Mouse (Mus musculus) stomach, embryonic 14.5 days (tissue): ENCODE data around the gene Uggt2. TPM values are rescaled to one million over a fixed set of nuclear protein-coding genes. Genes with fewer than 3 reads are reported as not detected.
A peak's percentile ranks its signal among the peaks of the same experiment; 100 is the strongest.

Source experiments
- ATAC-seq: fragments of 200-750 bp; cut with Nextera tagmentation; 2 replicates; pipeline ENCODE4 v1.8.0; 2017; ENCODE audit warnings: low read depth, moderate TSS enrichment; ENCODE audit not compliant: insufficient number of reproducible peaks, insufficient read depth, low FRiP score
- H3K27ac ChIP-seq: fragments of 300-500 bp; sonication (generic); 2 replicates; pipeline ENCODE4 v1.5.1; 2014; ENCODE audit warnings: mild to moderate bottlenecking, low read length, moderate library complexity, mixed read lengths
- H3K27me3 ChIP-seq: fragments of 300-500 bp; sonication (generic); 2 replicates; pipeline ENCODE4 v1.6.1; 2014; ENCODE audit warnings: low read length, control low read depth, mixed read lengths; ENCODE audit not compliant: control insufficient read depth, insufficient read depth
- H3K36me3 ChIP-seq: fragments of 300-500 bp; sonication (generic); 2 replicates; pipeline ENCODE4 v1.6.1; 2014; ENCODE audit warnings: mild to moderate bottlenecking, control low read depth, low read length, moderate library complexity, mixed read lengths; ENCODE audit not compliant: control insufficient read depth, insufficient read depth
- H3K4me1 ChIP-seq: fragments of 300-500 bp; sonication (generic); 2 replicates; pipeline ENCODE4 v1.6.1; 2014; ENCODE audit warnings: low read length, control low read depth, mixed read lengths; ENCODE audit not compliant: control insufficient read depth, insufficient read depth
- H3K4me2 ChIP-seq: fragments of 300-500 bp; sonication (generic); replicated peaks from 2 replicates; pipeline ENCODE4 v1.6.1; 2014; ENCODE audit warnings: low read depth, low read length, control low read depth
- H3K4me3 ChIP-seq: fragments of 300-500 bp; sonication (generic); 2 replicates; pipeline ENCODE4 v1.5.1; 2014; ENCODE audit warnings: low read depth, low read length, control low read depth
- H3K9ac ChIP-seq: fragments of 300-500 bp; sonication (generic); replicated peaks from 2 replicates; pipeline ENCODE4 v1.6.1; 2014; ENCODE audit warnings: low read depth, mild to moderate bottlenecking, control low read depth, low read length, moderate library complexity, mixed read lengths
- H3K9me3 ChIP-seq: fragments of 300-500 bp; sonication (generic); 2 replicates; pipeline ENCODE4 v1.6.1; 2016; ENCODE audit warnings: low read depth, low read length, control low read depth; ENCODE audit not compliant: control insufficient read depth
- WGBS: fragments of 180-500 bp; shearing (Covaris S2); extraction: QIAGEN DNeasy Blood & Tissue Kit; methylation state at CpG from one replicate; pipeline ENCODE4 v1.1.7; 2014; 5-methylcytosine and 5-hydroxymethylcytosine counted together
- polyA plus RNA-seq: library from polyadenylated mRNA; unstranded; fragments of >200 nt; fragmentation: Nextera tagmentation; extraction: Ambion mirVana; gene quantifications from 2 replicates; pipeline ENCODE4 v1.2.1, GENCODE M21; 2014

The Uggt2 gene
- polyA plus RNA-seq, 1 experiment from 2014 or later, result 20.7 TPM

DNA sequence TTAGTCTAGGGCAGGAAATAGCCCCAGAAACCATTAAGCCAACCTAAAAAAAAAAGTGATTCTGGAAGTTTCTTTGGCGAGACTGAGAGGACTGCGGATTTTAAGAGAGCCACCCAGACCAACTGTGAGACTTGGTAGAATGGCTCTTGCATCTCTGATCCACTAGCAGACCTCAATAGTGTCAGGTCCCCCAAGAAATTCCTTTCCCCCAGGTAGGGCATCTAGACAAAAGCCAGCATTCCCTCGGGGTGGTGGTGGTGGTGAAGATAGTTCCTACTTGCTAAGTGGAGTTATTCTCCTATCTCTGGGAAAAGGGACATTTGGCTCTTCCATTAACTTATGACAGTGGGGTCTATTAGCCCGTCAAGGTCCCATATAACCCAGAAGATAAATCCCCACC is 162.3 kb downstream of the Uggt2 start:
- H3K9me3 ChIP-seq, result no peaks in the 10 kb centered on the region
- no peaks in the 10 kb centered on the region for H3K36me3 ChIP-seq
- no peaks in the 10 kb centered on the region for H3K27me3 ChIP-seq
- peaks cover 15% of the 10 kb centered on the region for H3K4me1 ChIP-seq
- peak overlapping the region; percentile 47 for H3K4me2 ChIP-seq
- WGBS, result 38% methylated on average over 4 of the region's 4 CpGs
- no peak for ATAC-seq
- peak overlapping the region; percentile 40 for H3K9ac ChIP-seq
- peak overlapping the region; percentile 100 for H3K4me3 ChIP-seq
- peak overlapping the region; percentile 82; the same call in 1 of the 2 replicates for H3K27ac ChIP-seq

DNA sequence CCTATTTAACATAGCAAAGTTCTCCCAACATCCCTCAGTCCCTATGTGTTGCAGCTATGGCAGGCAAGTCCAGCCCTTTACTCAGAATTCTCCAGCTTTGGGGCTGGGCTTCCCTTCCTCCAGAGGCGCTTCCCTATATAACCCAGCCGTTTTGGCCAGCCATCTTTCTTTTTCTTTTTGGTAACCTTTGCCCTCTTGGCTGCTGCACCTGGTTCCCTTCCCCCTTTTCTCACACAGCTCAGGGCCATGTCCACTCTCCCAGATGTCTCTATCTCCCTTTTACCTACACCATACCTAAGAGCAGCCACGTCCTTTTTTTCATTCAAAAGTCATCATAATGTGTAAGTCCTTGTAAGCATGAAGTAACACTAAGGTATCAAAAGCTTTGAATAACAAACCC is 163.0 kb downstream of the Uggt2 start:
- Histone ChIP-seq H3K36me3 (no peaks in the 10 kb centered on the region), H3K4me3 (no peak overlapping the region), H3K27ac (no peak overlapping the region), H3K9ac (no peak overlapping the region), H3K27me3 (no peaks in the 10 kb centered on the region), H3K4me1 (peaks cover 12% of the 10 kb centered on the region), H3K9me3 (no peaks in the 10 kb centered on the region), H3K4me2 (no peak overlapping the region)
- 52% methylated on average over 3 of the region's 3 CpGs for WGBS
- no peak for ATAC-seq

Other genes starting within 250 kb of the Uggt2 start
- 26.8 and 27.3 TPM in 2 replicates for gene Dzip1, start 174.0 kb downstream of the Uggt2 start, polyA plus RNA-seq
- gene Dnajc3, start 161.5 kb downstream of the Uggt2 start, polyA plus RNA-seq, result 35.7 and 43.9 TPM in 2 replicates
- gene Hs6st3, start 38.9 kb upstream of the Uggt2 start, polyA plus RNA-seq, result 0.57 and 0.75 TPM in 2 replicates